Mouse (Mus musculus): ENCODE measurements around the gene Itfg2. TPM values are rescaled to one million over a fixed set of nuclear protein-coding genes. Genes with fewer than 3 reads are reported as not detected.

Itfg2 gene
- polyA plus RNA-seq, 1 experiment = 48.1 TPM

DNA sequence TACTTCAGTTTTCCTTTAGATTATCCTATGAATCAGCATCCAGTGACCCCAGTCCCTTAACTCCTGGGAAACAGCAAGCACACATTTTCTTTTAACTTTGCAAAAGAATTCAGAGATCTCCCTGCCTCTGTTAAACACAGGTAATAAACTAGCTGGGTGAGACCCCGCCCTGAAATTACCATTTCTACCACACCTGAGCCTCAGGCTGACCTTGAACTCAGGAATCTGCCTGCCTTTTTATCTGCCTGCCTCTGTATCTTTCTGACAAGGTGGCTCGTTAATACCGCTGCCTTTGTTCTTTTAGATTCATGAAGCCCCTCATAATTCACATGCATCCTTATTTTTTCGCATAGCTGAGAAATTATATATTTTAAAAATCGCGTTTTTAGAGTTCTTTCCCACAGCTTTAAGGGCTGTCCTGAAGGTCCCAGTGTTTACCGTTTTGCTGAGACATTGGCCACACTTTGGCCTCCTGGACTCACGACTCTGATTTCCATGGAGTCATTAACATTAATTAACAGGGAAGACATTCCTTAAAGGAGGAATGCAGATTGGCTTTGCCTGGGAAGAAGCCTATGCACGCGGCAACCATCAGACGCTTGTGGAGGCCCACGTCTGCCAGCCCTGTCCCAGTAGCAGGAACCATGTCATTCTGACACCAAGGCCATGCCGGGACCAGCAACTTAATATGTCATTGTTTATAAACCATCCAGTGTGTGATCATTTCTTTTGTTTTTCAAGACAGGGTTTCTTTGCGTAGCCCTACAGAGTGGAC, 36.2 kb upstream of the Itfg2 start:
- H3K4me3 ChIP-seq (replicated peaks; ENCODE audit: insufficient read depth, low read depth, low read length) = no peak overlapping the region
- no peak for TF ChIP-seq CTCF (IDR thresholded peaks at IDR 0.05; ENCODE audit: borderline replicate concordance, insufficient read depth, low read depth, low read length)
- no peak for TF ChIP-seq POLR2A (IDR thresholded peaks at IDR 0.05; ENCODE audit: borderline replicate concordance, insufficient read depth, low read length)
- H3K4me1 ChIP-seq (ENCODE audit: control insufficient read depth, insufficient read depth, low read length) = no peaks in the 10 kb centered on the region
- WGBS = 83% methylated on average over 14 of the region's 14 CpGs
- no peak overlapping the region for H3K27ac ChIP-seq (ENCODE audit: insufficient read depth, low read length)
- no peaks in the 10 kb centered on the region for H3K27me3 ChIP-seq (ENCODE audit: control insufficient read depth, insufficient read depth, low read length)
- DNase-seq = no peak

- TF ChIP-seq CTCF (IDR thresholded peaks at IDR 0.05; ENCODE audit: borderline replicate concordance, insufficient read depth, low read depth, low read length) (no peak), POLR2A (IDR thresholded peaks at IDR 0.05; ENCODE audit: borderline replicate concordance, insufficient read depth, low read length) (no peak)
- Histone ChIP-seq H3K27me3 (ENCODE audit: control insufficient read depth, insufficient read depth, low read length) (no peaks in the 10 kb centered on the region), H3K4me1 (ENCODE audit: control insufficient read depth, insufficient read depth, low read length) (no peaks in the 10 kb centered on the region), H3K4me3 (replicated peaks; ENCODE audit: insufficient read depth, low read depth, low read length) (no peak overlapping the region), H3K27ac (ENCODE audit: insufficient read depth, low read length) (no peak overlapping the region)
- 12% methylated on average over 2 of the region's 2 CpGs for whole genome bisulfite sequencing
- DNase-seq = no peak
These were observed 35.6 kb upstream of the Itfg2 start for GRCm38 (mm10) chr6:128460321-128460720.

DNA sequence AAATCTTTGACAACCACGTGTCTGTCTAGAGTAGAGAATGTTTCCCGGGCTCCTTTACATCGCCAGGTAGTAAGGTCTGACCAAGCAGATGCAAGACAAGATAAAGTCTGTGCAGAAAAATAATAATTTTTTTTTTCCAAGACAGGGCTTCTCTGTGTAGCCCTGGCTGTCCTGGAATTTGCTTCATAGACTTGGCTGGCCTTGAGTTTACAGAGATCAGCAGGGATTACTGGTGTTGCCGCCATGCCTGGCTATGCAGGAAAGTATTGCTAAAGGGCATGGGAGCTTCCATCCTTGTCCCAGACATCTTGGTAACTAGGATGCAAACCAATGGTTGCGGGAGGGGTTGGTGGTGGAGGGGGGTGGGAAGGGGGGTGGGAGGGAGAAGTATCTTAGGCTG, 32.5 kb upstream of the Itfg2 start:
- no peak overlapping the region for H3K27ac ChIP-seq (ENCODE audit: insufficient read depth, low read length)
- no peaks in the 10 kb centered on the region for H3K4me1 ChIP-seq (ENCODE audit: control insufficient read depth, insufficient read depth, low read length)
- no peak overlapping the region for H3K4me3 ChIP-seq (replicated peaks; ENCODE audit: insufficient read depth, low read depth, low read length)
- TF ChIP-seq CTCF (IDR thresholded peaks at IDR 0.05; ENCODE audit: borderline replicate concordance, insufficient read depth, low read depth, low read length) (no peak), POLR2A (IDR thresholded peaks at IDR 0.05; ENCODE audit: borderline replicate concordance, insufficient read depth, low read length) (no peak)
- H3K27me3 ChIP-seq (ENCODE audit: control insufficient read depth, insufficient read depth, low read length) = no peaks in the 10 kb centered on the region
- 82% methylated on average over 5 of the region's 5 CpGs for WGBS
- DNase-seq = no peak

DNA sequence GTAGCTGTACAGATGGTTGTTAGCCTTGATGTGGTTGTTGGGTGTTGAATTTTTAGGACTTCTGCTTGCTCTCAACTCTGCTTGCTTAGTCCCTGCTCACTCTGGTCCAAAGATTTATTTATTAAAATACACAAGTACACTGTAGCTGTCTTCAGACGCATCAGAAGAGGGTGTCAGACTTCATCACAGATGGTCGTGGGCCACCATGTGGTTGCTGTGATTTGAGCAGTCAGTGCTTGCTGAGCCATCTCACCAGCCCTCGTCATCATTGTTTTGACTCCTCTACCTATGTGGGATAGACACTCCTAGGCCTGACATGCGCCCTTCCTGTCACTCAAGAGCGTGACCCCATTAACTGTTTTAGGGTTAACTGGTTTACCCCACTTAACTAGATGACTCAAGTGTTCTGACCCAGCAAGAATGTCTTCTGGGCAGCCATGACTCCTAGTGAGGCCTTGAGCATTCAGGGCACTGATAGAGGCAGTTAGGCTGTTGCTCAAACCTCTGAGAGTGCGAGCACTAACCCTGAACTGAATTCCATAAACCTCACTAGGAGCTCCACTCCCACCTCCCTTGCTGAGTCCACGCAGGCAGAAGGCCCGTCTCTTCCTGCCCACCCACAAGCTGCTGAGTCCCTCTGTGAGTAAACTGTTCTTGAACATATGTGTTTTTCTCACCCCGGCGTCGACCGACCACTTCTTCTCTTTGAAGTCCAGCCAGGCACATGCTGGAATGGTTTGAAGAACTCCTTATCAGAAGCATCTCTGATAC, 31.3 kb upstream of the Itfg2 start:
- Histone ChIP-seq H3K4me3 (replicated peaks; ENCODE audit: insufficient read depth, low read depth, low read length) (no peak overlapping the region), H3K27ac (ENCODE audit: insufficient read depth, low read length) (no peak overlapping the region), H3K27me3 (ENCODE audit: control insufficient read depth, insufficient read depth, low read length) (no peaks in the 10 kb centered on the region), H3K4me1 (ENCODE audit: control insufficient read depth, insufficient read depth, low read length) (no peaks in the 10 kb centered on the region)
- WGBS = 65% methylated on average over 12 of the region's 12 CpGs
- TF ChIP-seq POLR2A (IDR thresholded peaks at IDR 0.05; ENCODE audit: borderline replicate concordance, insufficient read depth, low read length) (no peak), CTCF (IDR thresholded peaks at IDR 0.05; ENCODE audit: borderline replicate concordance, insufficient read depth, low read depth, low read length) (no peak)
- DNase-seq = no peak

DNA sequence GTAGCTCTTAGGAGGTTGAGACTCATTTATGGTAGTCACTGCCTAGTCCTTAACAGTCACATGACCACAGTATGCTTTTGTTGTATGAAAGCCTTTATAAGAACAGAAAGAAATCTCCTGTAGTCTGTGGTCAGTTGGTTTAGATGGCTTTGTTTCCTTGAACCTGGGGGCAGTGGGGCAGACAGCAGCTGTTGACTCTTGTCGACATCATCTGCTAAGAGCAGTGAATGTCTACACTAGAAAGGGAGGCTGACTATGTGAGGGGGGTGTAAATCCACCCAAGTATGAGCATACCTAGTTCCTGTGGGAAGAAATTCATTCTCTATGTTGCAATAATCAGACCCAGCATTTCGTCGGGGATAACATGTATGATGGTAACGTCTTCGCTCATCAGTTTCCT, 22.3 kb upstream of the Itfg2 start:
- no peak overlapping the region for H3K27ac ChIP-seq (ENCODE audit: insufficient read depth, low read length)
- H3K4me3 ChIP-seq (replicated peaks; ENCODE audit: insufficient read depth, low read depth, low read length) = no peak overlapping the region
- H3K27me3 ChIP-seq (ENCODE audit: control insufficient read depth, insufficient read depth, low read length) = no peaks in the 10 kb centered on the region
- WGBS = 93% methylated on average over 5 of the region's 5 CpGs
- DNase-seq = no peak
- no peak for TF ChIP-seq CTCF (IDR thresholded peaks at IDR 0.05; ENCODE audit: borderline replicate concordance, insufficient read depth, low read depth, low read length)
- H3K4me1 ChIP-seq (ENCODE audit: control insufficient read depth, insufficient read depth, low read length) = no peaks in the 10 kb centered on the region

DNA sequence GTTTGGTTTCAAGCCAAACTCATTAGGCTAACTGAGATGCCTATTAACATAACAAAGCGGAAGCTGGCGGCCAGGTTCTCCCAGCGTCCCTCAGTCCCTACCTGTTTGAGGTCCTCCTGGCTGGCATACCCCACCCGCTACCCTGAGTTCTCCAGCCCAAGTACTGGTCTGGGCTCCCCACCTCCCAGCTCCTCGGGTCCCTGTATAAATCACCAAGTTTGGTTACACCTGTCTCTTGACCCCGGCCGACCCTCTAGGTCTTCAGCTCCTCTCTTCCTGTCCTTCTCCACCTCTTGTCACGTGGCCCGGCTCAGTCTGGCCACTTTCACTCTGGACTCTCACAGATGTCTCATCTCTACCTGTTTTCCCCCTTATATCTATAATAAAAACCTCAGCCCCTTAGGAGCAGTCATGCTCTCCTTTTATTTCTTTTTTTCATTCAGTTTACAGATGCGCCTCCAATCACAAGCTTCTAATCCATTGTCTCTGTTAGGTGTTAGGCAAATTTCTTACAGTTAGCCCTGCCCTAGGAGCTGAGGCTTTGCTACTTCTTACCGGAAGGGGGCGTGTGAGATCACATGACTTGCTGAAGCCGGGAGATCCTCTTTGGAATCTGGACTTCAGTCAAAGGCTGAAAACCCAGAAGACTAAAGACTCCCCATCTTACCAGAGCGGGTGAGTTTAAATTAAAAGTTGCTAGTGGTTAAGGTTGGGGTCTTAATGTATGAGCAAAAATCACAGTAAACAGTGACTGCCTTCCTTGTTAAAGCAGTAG, 21.2 kb upstream of the Itfg2 start:
- no peak overlapping the region for H3K27ac ChIP-seq (ENCODE audit: insufficient read depth, low read length)
- TF ChIP-seq CTCF (IDR thresholded peaks at IDR 0.05; ENCODE audit: borderline replicate concordance, insufficient read depth, low read depth, low read length) (peak; percentile 76), POLR2A (IDR thresholded peaks at IDR 0.05; ENCODE audit: borderline replicate concordance, insufficient read depth, low read length) (no peak)
- 18% methylated on average over 14 of the region's 14 CpGs for WGBS
- H3K4me1 ChIP-seq (ENCODE audit: control insufficient read depth, insufficient read depth, low read length) = no peaks in the 10 kb centered on the region
- H3K27me3 ChIP-seq (ENCODE audit: control insufficient read depth, insufficient read depth, low read length) = no peaks in the 10 kb centered on the region
- H3K4me3 ChIP-seq (replicated peaks; ENCODE audit: insufficient read depth, low read depth, low read length) = no peak overlapping the region
- peak; percentile 59 to 67 for DNase-seq

DNA sequence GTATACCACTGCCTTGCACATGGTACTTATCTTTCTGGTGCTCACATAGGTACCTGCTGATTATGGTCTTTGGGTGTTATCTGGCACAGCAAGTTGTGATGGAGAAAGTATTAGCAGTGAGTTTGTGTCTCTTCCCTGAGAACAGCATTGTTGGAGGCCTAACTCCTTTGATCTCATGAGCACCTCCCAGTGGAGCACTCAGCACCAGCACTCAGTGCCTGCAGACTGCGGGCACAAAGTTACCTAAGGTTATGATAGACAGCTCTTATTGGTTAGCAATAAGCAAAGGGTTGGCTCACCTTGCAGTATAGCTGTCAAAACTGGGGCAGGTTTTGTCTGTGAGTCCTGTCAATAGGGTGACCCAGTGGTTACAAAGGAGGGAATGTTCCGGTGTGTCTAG, 15.5 kb upstream of the Itfg2 start:
- DNase-seq = no peak
- Histone ChIP-seq H3K27me3 (ENCODE audit: control insufficient read depth, insufficient read depth, low read length) (no peaks in the 10 kb centered on the region), H3K4me1 (ENCODE audit: control insufficient read depth, insufficient read depth, low read length) (peaks cover 7% of the 10 kb centered on the region), H3K4me3 (replicated peaks; ENCODE audit: insufficient read depth, low read depth, low read length) (no peak overlapping the region), H3K27ac (ENCODE audit: insufficient read depth, low read length) (no peak overlapping the region)
- 84% methylated on average over 2 of the region's 2 CpGs for WGBS
- no peak for TF ChIP-seq CTCF (IDR thresholded peaks at IDR 0.05; ENCODE audit: borderline replicate concordance, insufficient read depth, low read depth, low read length)
- no peak for TF ChIP-seq POLR2A (IDR thresholded peaks at IDR 0.05; ENCODE audit: borderline replicate concordance, insufficient read depth, low read length)

Measured in cerebellum, adult 2 months (tissue).